Mouse (Mus musculus): Measurements from ENCODE around the gene Hist1h2ae. TPM values are rescaled to one million over a fixed set of nuclear protein-coding genes. Genes with fewer than 3 reads are reported as not detected.

The Hist1h2ae gene
- total and polyA plus RNA-seq, 2 experiments = 0.57 to 2.8 TPM

- H3K36me3 ChIP-seq (ENCODE audit: control insufficient read depth, insufficient read depth, low read length) = no peaks in the 10 kb centered on the region
- peaks cover 11% of the 10 kb centered on the region for H3K4me1 ChIP-seq (ENCODE audit: control insufficient read depth, insufficient read depth, low read length)
- peak overlapping the region; percentile 56 for H3K4me3 ChIP-seq (ENCODE audit: insufficient read depth, low read depth, low read length)
- peak overlapping the region; percentile 27; the same call in 1 of the 2 replicates for H3K27ac ChIP-seq (replicated peaks; ENCODE audit: insufficient read depth, low read depth, low read length)
- H3K9ac ChIP-seq (ENCODE audit: low read depth, low read length) = peak overlapping the region; percentile 31; the same call in 1 of the 2 replicates
- 17% methylated on average over 9 of the region's 9 CpGs for WGBS
- no peaks in the 10 kb centered on the region for H3K79me2 ChIP-seq (ENCODE audit: control insufficient read depth, insufficient read depth, low read length)
- DNase-seq (ENCODE audit: extremely low read depth, low read depth, low spot score) = peak; percentile 21
- TF ChIP-seq POLR2A (IDR thresholded peaks at IDR 0.05; ENCODE audit: extremely low read depth, insufficient read depth, low read length) (no peak), CTCF (IDR thresholded peaks at IDR 0.05; ENCODE audit: low read depth, low read length) (no peak)
- H3K27me3 ChIP-seq (ENCODE audit: control insufficient read depth, insufficient read depth, low read length) = no peaks in the 10 kb centered on the region
These were observed 38.6 kb downstream of the Hist1h2ae start for GRCm38 (mm10) chr13:23532262-23533075.

GRCm38 (mm10) chr13:23530901-23531875 lies 39.8 kb downstream of the Hist1h2ae start, which contains the start of gene Hist1h4h:
TSS of gene Hist1h4h (plus strand) at chr13:23531050.
- no peaks in the 10 kb centered on the region for H3K27me3 ChIP-seq (ENCODE audit: control insufficient read depth, insufficient read depth, low read length)
- WGBS = under 1% methylated on average over 61 of the region's 70 CpGs
- H3K4me3 ChIP-seq (ENCODE audit: insufficient read depth, low read depth, low read length) = peak within 1 kb of the TSS; percentile 56
- peak within 1 kb of the TSS; percentile 52 for H3K27ac ChIP-seq (replicated peaks; ENCODE audit: insufficient read depth, low read depth, low read length)
- TF ChIP-seq CTCF (IDR thresholded peaks at IDR 0.05; ENCODE audit: low read depth, low read length) (no peak), POLR2A (IDR thresholded peaks at IDR 0.05; ENCODE audit: extremely low read depth, insufficient read depth, low read length) (peak; percentile 99)
- DNase-seq (ENCODE audit: extremely low read depth, low read depth, low spot score) = peak; percentile 93
- H3K4me1 ChIP-seq (ENCODE audit: control insufficient read depth, insufficient read depth, low read length) = peaks cover 11% of the 10 kb centered on the region
- H3K9ac ChIP-seq (ENCODE audit: low read depth, low read length) = peak within 1 kb of the TSS; percentile 47
- H3K36me3 ChIP-seq (ENCODE audit: control insufficient read depth, insufficient read depth, low read length) = no peaks in the 10 kb centered on the region
- H3K79me2 ChIP-seq (ENCODE audit: control insufficient read depth, insufficient read depth, low read length) = no peaks in the 10 kb centered on the region

DNA sequence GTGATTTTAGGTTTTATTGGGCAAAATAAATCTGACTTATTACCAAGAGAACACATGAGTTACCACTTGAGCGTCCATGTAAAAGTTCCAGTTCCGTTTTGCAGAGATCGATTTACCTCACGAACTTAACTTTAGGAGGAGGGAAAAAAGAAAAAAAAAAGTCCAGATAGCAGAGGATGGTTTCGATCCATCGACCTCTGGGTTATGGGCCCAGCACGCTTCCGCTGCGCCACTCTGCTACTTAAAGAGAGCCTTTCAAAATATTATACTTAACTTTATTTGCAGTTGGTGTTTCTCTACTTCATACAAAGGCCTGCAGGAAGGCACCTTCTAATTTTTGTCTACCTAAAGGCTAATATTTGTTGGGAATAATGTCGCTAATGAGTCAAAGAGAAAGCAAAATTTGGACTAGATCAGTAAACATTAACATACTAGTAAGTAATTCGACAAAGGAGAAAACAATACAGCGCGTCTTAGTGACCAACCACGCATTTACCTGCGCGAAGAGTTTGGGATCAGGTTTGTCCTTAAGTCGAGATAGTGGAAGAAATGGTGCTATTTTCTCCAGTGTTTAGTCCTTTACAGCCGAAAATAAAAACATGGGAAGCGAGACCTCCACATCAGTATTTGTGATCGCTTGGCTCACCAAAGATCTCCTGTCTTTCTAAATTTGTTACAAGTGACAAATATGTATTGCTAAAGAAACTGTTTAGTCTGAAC lies 40.7 kb downstream of the Hist1h2ae start:
- WGBS = under 1% methylated on average over 20 of the region's 20 CpGs
- peak; percentile 73 for DNase-seq (ENCODE audit: extremely low read depth, low read depth, low spot score)
- TF ChIP-seq POLR2A (IDR thresholded peaks at IDR 0.05; ENCODE audit: extremely low read depth, insufficient read depth, low read length) (no peak), CTCF (IDR thresholded peaks at IDR 0.05; ENCODE audit: low read depth, low read length) (no peak)

GRCm38 (mm10) chr13:23529480-23530165 lies 41.4 kb downstream of the Hist1h2ae start:
- Histone ChIP-seq H3K36me3 (ENCODE audit: control insufficient read depth, insufficient read depth, low read length) (no peaks in the 10 kb centered on the region), H3K27me3 (ENCODE audit: control insufficient read depth, insufficient read depth, low read length) (no peaks in the 10 kb centered on the region), H3K27ac (replicated peaks; ENCODE audit: insufficient read depth, low read depth, low read length) (no peak overlapping the region), H3K4me1 (ENCODE audit: control insufficient read depth, insufficient read depth, low read length) (peaks cover 11% of the 10 kb centered on the region), H3K79me2 (ENCODE audit: control insufficient read depth, insufficient read depth, low read length) (no peaks in the 10 kb centered on the region), H3K9ac (ENCODE audit: low read depth, low read length) (no peak overlapping the region), H3K4me3 (ENCODE audit: insufficient read depth, low read depth, low read length) (peak overlapping the region; percentile 29; the same call in 1 of the 2 replicates)
- no peak for TF ChIP-seq CTCF (IDR thresholded peaks at IDR 0.05; ENCODE audit: low read depth, low read length)
- no peak for TF ChIP-seq POLR2A (IDR thresholded peaks at IDR 0.05; ENCODE audit: extremely low read depth, insufficient read depth, low read length)
- 33% methylated on average over 2 of the region's 2 CpGs for WGBS
- DNase-seq (ENCODE audit: extremely low read depth, low read depth, low spot score) = no peak

More for the DNA sequence above, 40.7 kb downstream of the Hist1h2ae start:
- no peaks in the 10 kb centered on the region for H3K79me2 ChIP-seq (ENCODE audit: control insufficient read depth, insufficient read depth, low read length)
- H3K36me3 ChIP-seq (ENCODE audit: control insufficient read depth, insufficient read depth, low read length) = no peaks in the 10 kb centered on the region
- H3K27ac ChIP-seq (replicated peaks; ENCODE audit: insufficient read depth, low read depth, low read length) = peak overlapping the region; percentile 52
- peak overlapping the region; percentile 56 for H3K4me3 ChIP-seq (ENCODE audit: insufficient read depth, low read depth, low read length)
- H3K9ac ChIP-seq (ENCODE audit: low read depth, low read length) = peak overlapping the region; percentile 47
- H3K27me3 ChIP-seq (ENCODE audit: control insufficient read depth, insufficient read depth, low read length) = no peaks in the 10 kb centered on the region
- H3K4me1 ChIP-seq (ENCODE audit: control insufficient read depth, insufficient read depth, low read length) = peaks cover 11% of the 10 kb centered on the region

- Histone ChIP-seq H3K4me3 (ENCODE audit: insufficient read depth, low read depth, low read length) (no peak overlapping the region), H3K27me3 (ENCODE audit: control insufficient read depth, insufficient read depth, low read length) (no peaks in the 10 kb centered on the region), H3K27ac (replicated peaks; ENCODE audit: insufficient read depth, low read depth, low read length) (no peak overlapping the region), H3K79me2 (ENCODE audit: control insufficient read depth, insufficient read depth, low read length) (no peaks in the 10 kb centered on the region), H3K9ac (ENCODE audit: low read depth, low read length) (no peak overlapping the region), H3K36me3 (ENCODE audit: control insufficient read depth, insufficient read depth, low read length) (no peaks in the 10 kb centered on the region), H3K4me1 (ENCODE audit: control insufficient read depth, insufficient read depth, low read length) (peaks cover 7% of the 10 kb centered on the region)
- TF ChIP-seq POLR2A (IDR thresholded peaks at IDR 0.05; ENCODE audit: extremely low read depth, insufficient read depth, low read length) (no peak), CTCF (IDR thresholded peaks at IDR 0.05; ENCODE audit: low read depth, low read length) (no peak)
- DNase-seq (ENCODE audit: extremely low read depth, low read depth, low spot score) = no peak
- WGBS = 93% methylated on average over 5 of the region's 5 CpGs
These were observed 42.0 kb downstream of the Hist1h2ae start for GRCm38 (mm10) chr13:23529005-23529404.

All from liver, adult 2 months (tissue).